Mouse (Mus musculus) G1E (cell line): ENCODE measurements around the gene N4bp1.

Experiments
- CTCF ChIP-seq: IDR thresholded peaks from 2 replicates; pipeline ENCODE4 v1.5.1; 2012; ENCODE audit warnings: low read depth, low read length, inconsistent platforms, mixed read lengths
- GATA1 ChIP-seq: IDR thresholded peaks from 2 replicates; pipeline ENCODE4 v1.6.1; 2012; ENCODE audit warnings: borderline replicate concordance, low read length, inconsistent platforms, mixed read lengths
- GATA2 ChIP-seq: IDR thresholded peaks from 2 replicates; pipeline ENCODE4 v1.6.1; 2012; ENCODE audit warnings: low read depth, low read length, inconsistent platforms, borderline replicate concordance
- POLR2AphosphoS5 ChIP-seq: IDR thresholded peaks from 2 replicates; pipeline ENCODE4 v1.6.1; 2012; ENCODE audit warnings: low read depth, low read length, inconsistent platforms; ENCODE audit not compliant: insufficient replicate concordance
- TAL1 ChIP-seq: conservative IDR thresholded peaks from 2 replicates; pipeline ENCODE4 v1.6.1; 2012; ENCODE audit warnings: low read depth, low read length, inconsistent platforms, mixed read lengths

GRCm38 (mm10) chr8:86882568-86883478 is 2.2 kb downstream of the N4bp1 start:
- TF ChIP-seq CTCF (no peak), GATA1 (no peak), POLR2AphosphoS5 (no peak), TAL1 (no peak), GATA2 (no peak)
